Mouse (Mus musculus) forebrain, embryonic 11.5 days (tissue): ENCODE results near the gene Coro6. TPM values are rescaled to one million over a fixed set of nuclear protein-coding genes. Genes with fewer than 3 reads are reported as not detected.

Source experiments
- ATAC-seq: fragments of 200-750 bp; cut with Nextera tagmentation; replicated peaks from 2 replicates; pipeline ENCODE4 v1.8.0; 2017; ENCODE audit warnings: moderate TSS enrichment; ENCODE audit not compliant: low FRiP score
- DNase-seq: peaks from one replicate; pipeline ENCODE4 v3.0.0-alpha.2; 2017; ENCODE audit warnings: low spot score
- H3K27ac ChIP-seq: fragments of 300-500 bp; sonication (generic); 2 replicates; pipeline ENCODE4 v1.5.1; 2014; ENCODE audit warnings: low read depth, low read length
- H3K27me3 ChIP-seq: fragments of 300-500 bp; sonication (generic); 2 replicates; pipeline ENCODE4 v1.6.1; 2014; ENCODE audit warnings: mild to moderate bottlenecking, low read length, mixed read lengths; ENCODE audit not compliant: control insufficient read depth, insufficient read depth
- H3K36me3 ChIP-seq: fragments of 300-500 bp; sonication (generic); 2 replicates; pipeline ENCODE4 v1.6.1; 2014; ENCODE audit warnings: mild to moderate bottlenecking, low read length, moderate library complexity, mixed read lengths; ENCODE audit not compliant: control insufficient read depth, insufficient read depth
- H3K4me1 ChIP-seq: fragments of 300-500 bp; sonication (generic); replicated peaks from 2 replicates; pipeline ENCODE4 v1.6.1; 2014; ENCODE audit warnings: low read length, mixed read lengths; ENCODE audit not compliant: control insufficient read depth, insufficient read depth
- H3K4me2 ChIP-seq: fragments of 300-500 bp; sonication (generic); 2 replicates; pipeline ENCODE4 v1.6.1; 2014; ENCODE audit warnings: low read depth, mild to moderate bottlenecking, low read length, moderate library complexity, mixed read lengths; ENCODE audit not compliant: severe bottlenecking
- H3K4me3 ChIP-seq: fragments of 300-500 bp; sonication (generic); 2 replicates; pipeline ENCODE4 v1.5.1; 2014; ENCODE audit warnings: low read depth, low read length
- H3K9ac ChIP-seq: fragments of 300-500 bp; sonication (generic); 2 replicates; pipeline ENCODE4 v1.6.1; 2014; ENCODE audit warnings: low read length
- H3K9me3 ChIP-seq: fragments of 300-500 bp; sonication (generic); 2 replicates; pipeline ENCODE4 v1.6.1; 2016; ENCODE audit warnings: low read length, mixed read lengths; ENCODE audit not compliant: control insufficient read depth
- WGBS: fragments of 180-500 bp; shearing (Covaris S2); extraction: QIAGEN DNeasy Blood & Tissue Kit; methylation state at CpG from one replicate; pipeline ENCODE4 v1.1.7; 2014; 5-methylcytosine and 5-hydroxymethylcytosine counted together
- polyA plus RNA-seq: library from polyadenylated mRNA; unstranded; fragments of >200 nt; fragmentation: Nextera tagmentation; extraction: Ambion mirVana; gene quantifications from 2 replicates; pipeline ENCODE4 v1.2.1, GENCODE M21; 2014

The Coro6 gene
- 0.08 and 0.40 TPM in 2 replicates for polyA plus RNA-seq

GRCm38 (mm10) chr11:77462283-77463100 is at the start of gene Coro6:
Gene Coro6 (plus strand): TSS chr11:77462411.
- Histone ChIP-seq H3K4me3 (peak within 1 kb of the TSS; percentile 49), H3K9ac (peak within 1 kb of the TSS; percentile 41), H3K36me3 (no peaks in the 10 kb centered on the region), H3K9me3 (no peaks in the 10 kb centered on the region), H3K4me1 (peaks cover 4% of the 10 kb centered on the region; the same call in 1 of the 2 replicates), H3K27ac (no peak within 1 kb of the TSS), H3K27me3 (peaks cover 40% of the 10 kb centered on the region), H3K4me2 (peak within 1 kb of the TSS; percentile 99)
- DNase-seq (peak; percentile 83), ATAC-seq (peak; percentile 69)
- WGBS = under 1% methylated on average over 70 of the region's 73 CpGs

GRCm38 (mm10) chr11:77414141-77414839 is 47.9 kb upstream of the Coro6 start:
- no peak overlapping the region for H3K4me3 ChIP-seq
- 94% methylated on average over 2 of the region's 2 CpGs for WGBS
- no peaks in the 10 kb centered on the region for H3K36me3 ChIP-seq
- H3K4me2 ChIP-seq = no peak overlapping the region
- no peak overlapping the region for H3K9ac ChIP-seq
- ATAC-seq (no peak), DNase-seq (no peak)
- no peaks in the 10 kb centered on the region for H3K27me3 ChIP-seq
- no peaks in the 10 kb centered on the region for H3K9me3 ChIP-seq
- H3K4me1 ChIP-seq = no peaks in the 10 kb centered on the region
- H3K27ac ChIP-seq = no peak overlapping the region

GRCm38 (mm10) chr11:77416212-77417000 is 45.8 kb upstream of the Coro6 start:
- ATAC-seq (no peak), DNase-seq (no peak)
- no peak overlapping the region for H3K4me2 ChIP-seq

GRCm38 (mm10) chr11:77418021-77418420 is 44.2 kb upstream of the Coro6 start:
- Histone ChIP-seq H3K4me1 (no peaks in the 10 kb centered on the region), H3K4me2 (no peak overlapping the region), H3K9ac (no peak overlapping the region), H3K4me3 (no peak overlapping the region), H3K27me3 (no peaks in the 10 kb centered on the region), H3K36me3 (no peaks in the 10 kb centered on the region), H3K9me3 (no peaks in the 10 kb centered on the region), H3K27ac (no peak overlapping the region)
- ATAC-seq (no peak), DNase-seq (no peak)
- 99% methylated on average over 4 of the region's 4 CpGs for WGBS

More at GRCm38 (mm10) chr11:77416212-77417000, 45.8 kb upstream of the Coro6 start:
- Histone ChIP-seq H3K36me3 (no peaks in the 10 kb centered on the region), H3K4me1 (no peaks in the 10 kb centered on the region), H3K4me3 (no peak overlapping the region), H3K9me3 (no peaks in the 10 kb centered on the region), H3K27ac (no peak overlapping the region), H3K9ac (no peak overlapping the region), H3K27me3 (no peaks in the 10 kb centered on the region)
- 83% methylated on average over 4 of the region's 4 CpGs for WGBS

- H3K4me1 ChIP-seq = no peaks in the 10 kb centered on the region
- no peak overlapping the region for H3K9ac ChIP-seq
- no peak overlapping the region for H3K27ac ChIP-seq
- no peaks in the 10 kb centered on the region for H3K36me3 ChIP-seq
- WGBS = 92% methylated on average over 4 of the region's 4 CpGs
- no peak for DNase-seq
- H3K27me3 ChIP-seq = no peaks in the 10 kb centered on the region
- H3K4me2 ChIP-seq = no peak overlapping the region
- H3K4me3 ChIP-seq = no peak overlapping the region
- H3K9me3 ChIP-seq = no peaks in the 10 kb centered on the region
- no peak for ATAC-seq
Observed at GRCm38 (mm10) chr11:77423175-77423859, 38.9 kb upstream of the Coro6 start.

GRCm38 (mm10) chr11:77428446-77428845 is 33.8 kb upstream of the Coro6 start:
- no peak overlapping the region for H3K4me2 ChIP-seq
- WGBS = 89% methylated on average over 1 of the region's 1 CpGs
- no peaks in the 10 kb centered on the region for H3K27me3 ChIP-seq
- DNase-seq (no peak), ATAC-seq (no peak)
- H3K4me3 ChIP-seq = no peak overlapping the region
- no peaks in the 10 kb centered on the region for H3K4me1 ChIP-seq
- no peaks in the 10 kb centered on the region for H3K9me3 ChIP-seq
- no peak overlapping the region for H3K27ac ChIP-seq
- no peak overlapping the region for H3K9ac ChIP-seq
- no peaks in the 10 kb centered on the region; the same call in 1 of the 2 replicates for H3K36me3 ChIP-seq

GRCm38 (mm10) chr11:77437026-77437425 is 25.2 kb upstream of the Coro6 start:
- Histone ChIP-seq H3K4me3 (no peak overlapping the region), H3K4me1 (no peaks in the 10 kb centered on the region), H3K27me3 (no peaks in the 10 kb centered on the region), H3K27ac (no peak overlapping the region), H3K9ac (no peak overlapping the region), H3K36me3 (no peaks in the 10 kb centered on the region; the same call in 1 of the 2 replicates), H3K9me3 (no peaks in the 10 kb centered on the region), H3K4me2 (no peak overlapping the region)
- 95% methylated on average over 2 of the region's 2 CpGs for WGBS
- DNase-seq = no peak
- ATAC-seq = no peak

GRCm38 (mm10) chr11:77440081-77440480 is 22.1 kb upstream of the Coro6 start:
- Histone ChIP-seq H3K27me3 (no peaks in the 10 kb centered on the region), H3K9me3 (no peaks in the 10 kb centered on the region), H3K27ac (no peak overlapping the region), H3K4me2 (no peak overlapping the region), H3K9ac (no peak overlapping the region), H3K4me3 (no peak overlapping the region), H3K36me3 (no peaks in the 10 kb centered on the region; the same call in 1 of the 2 replicates), H3K4me1 (no peaks in the 10 kb centered on the region)
- WGBS = 92% methylated on average over 9 of the region's 9 CpGs
- no peak for DNase-seq
- no peak for ATAC-seq
